Mouse (Mus musculus) small intestine, adult 2 months (tissue): ENCODE measurements at regions not wholly inside any gene's neighbourhood (a gene's known extent, or its start where the extent isn't known, plus 50 kb on each side); places are given as distances from the start of the nearest gene placed in this dataset.

Source experiments
- H3K27ac ChIP-seq: fragments of 200-500 bp; 2 replicates; pipeline ENCODE4 v1.5.1; 2012; ENCODE audit warnings: low read depth, low read length, control low read depth, inconsistent platforms; ENCODE audit not compliant: insufficient read depth
- H3K27me3 ChIP-seq: fragments of 200-500 bp; 2 replicates; pipeline ENCODE4 v1.6.1; 2012; ENCODE audit warnings: mild to moderate bottlenecking, moderate library complexity, low read length, inconsistent platforms; ENCODE audit not compliant: control insufficient read depth, insufficient read depth
- H3K36me3 ChIP-seq: fragments of 200-500 bp; 2 replicates; pipeline ENCODE4 v1.6.1; 2012; ENCODE audit warnings: mild to moderate bottlenecking, low read length, control low read depth, inconsistent platforms; ENCODE audit not compliant: control insufficient read depth, insufficient read depth
- H3K4me1 ChIP-seq: fragments of 200-500 bp; 2 replicates; pipeline ENCODE4 v1.6.1; 2012; ENCODE audit warnings: low read length, inconsistent platforms, mixed read lengths; ENCODE audit not compliant: control insufficient read depth, insufficient read depth, insufficient read length
- H3K4me3 ChIP-seq: fragments of 200-500 bp; 2 replicates; pipeline ENCODE4 v1.5.1; 2012; ENCODE audit warnings: low read depth, mild to moderate bottlenecking, control low read depth, inconsistent platforms, low read length, moderate library complexity
- CTCF ChIP-seq: fragments of 200-500 bp; IDR thresholded peaks from 2 replicates; pipeline ENCODE4 v1.5.1; 2012; ENCODE audit warnings: low read depth, mild to moderate bottlenecking, control low read depth, inconsistent platforms, low read length, moderate library complexity, mixed read lengths; ENCODE audit not compliant: insufficient replicate concordance, insufficient read length; ENCODE audit errors: extremely low read depth
- POLR2A ChIP-seq: fragments of 200-500 bp; IDR thresholded peaks from 2 replicates; pipeline ENCODE4 v1.6.1; 2012; ENCODE audit warnings: low read depth, mild to moderate bottlenecking, control low read depth, inconsistent platforms, low read length, moderate library complexity
- WGBS: fragments of 180-500 bp; shearing (Covaris S2); methylation state at CpG from one replicate; pipeline ENCODE4 v1.1.7; 2018; 5-methylcytosine and 5-hydroxymethylcytosine counted together

- Histone ChIP-seq H3K36me3 (no peaks in the 10 kb centered on the region), H3K4me1 (no peaks in the 10 kb centered on the region), H3K27ac (no peak overlapping the region), H3K27me3 (no peaks in the 10 kb centered on the region), H3K4me3 (no peak overlapping the region)
- 55% methylated on average over 8 of the region's 8 CpGs for WGBS
- TF ChIP-seq POLR2A (no peak), CTCF (no peak)
Measured at GRCm38 (mm10) chr9:24909086-24909979, 135.2 kb upstream of the Tbx20 start.

GRCm38 (mm10) chr9:24910738-24911137, 136.6 kb upstream of the Tbx20 start:
- H3K36me3 ChIP-seq: no peaks in the 10 kb centered on the region
- H3K27ac ChIP-seq: no peak overlapping the region
- 37% methylated on average over 5 of the region's 5 CpGs for WGBS
- TF ChIP-seq POLR2A (no peak), CTCF (no peak)
- H3K4me3 ChIP-seq: no peak overlapping the region
- H3K27me3 ChIP-seq: no peaks in the 10 kb centered on the region
- H3K4me1 ChIP-seq: no peaks in the 10 kb centered on the region

- WGBS: 84% methylated on average over 9 of the region's 9 CpGs
- no peak for TF ChIP-seq CTCF
- no peak for TF ChIP-seq POLR2A
- H3K36me3 ChIP-seq: no peaks in the 10 kb centered on the region
- no peaks in the 10 kb centered on the region for H3K27me3 ChIP-seq
- no peaks in the 10 kb centered on the region for H3K4me1 ChIP-seq
- no peak overlapping the region for H3K27ac ChIP-seq
- no peak overlapping the region for H3K4me3 ChIP-seq
Measured at GRCm38 (mm10) chr9:24920031-24920445, 145.9 kb upstream of the Tbx20 start.

GRCm38 (mm10) chr9:24922051-24922860, 148.2 kb upstream of the Tbx20 start:
- Histone ChIP-seq H3K36me3 (no peaks in the 10 kb centered on the region), H3K4me3 (no peak overlapping the region), H3K4me1 (no peaks in the 10 kb centered on the region), H3K27ac (no peak overlapping the region), H3K27me3 (no peaks in the 10 kb centered on the region)
- no peak for TF ChIP-seq POLR2A
- TF ChIP-seq CTCF: no peak
- 44% methylated on average over 4 of the region's 4 CpGs for WGBS

- no peaks in the 10 kb centered on the region for H3K36me3 ChIP-seq
- no peak for TF ChIP-seq CTCF
- TF ChIP-seq POLR2A: no peak
- no peaks in the 10 kb centered on the region for H3K27me3 ChIP-seq
- H3K4me1 ChIP-seq: no peaks in the 10 kb centered on the region
- H3K4me3 ChIP-seq: no peak overlapping the region
- no peak overlapping the region for H3K27ac ChIP-seq
- 59% methylated on average over 5 of the region's 5 CpGs for WGBS
Measured at GRCm38 (mm10) chr9:24923514-24923913, 149.4 kb upstream of the Tbx20 start.

GRCm38 (mm10) chr9:24937731-24938130, 151.5 kb upstream of the Gm10181 start:
- WGBS: 56% methylated on average over 3 of the region's 3 CpGs
- H3K4me3 ChIP-seq: no peak overlapping the region
- no peaks in the 10 kb centered on the region for H3K36me3 ChIP-seq
- H3K4me1 ChIP-seq: no peaks in the 10 kb centered on the region
- H3K27ac ChIP-seq: no peak overlapping the region
- no peaks in the 10 kb centered on the region for H3K27me3 ChIP-seq
- TF ChIP-seq CTCF: peak; percentile 16; the same call in 1 of the 2 replicates
- no peak for TF ChIP-seq POLR2A

GRCm38 (mm10) chr9:24942943-24943342, 146.3 kb upstream of the Gm10181 start:
- no peaks in the 10 kb centered on the region for H3K36me3 ChIP-seq
- TF ChIP-seq CTCF (no peak), POLR2A (no peak)
- 64% methylated on average over 5 of the region's 5 CpGs for WGBS
- no peaks in the 10 kb centered on the region for H3K4me1 ChIP-seq
- H3K27me3 ChIP-seq: no peaks in the 10 kb centered on the region
- no peak overlapping the region for H3K4me3 ChIP-seq
- no peak overlapping the region for H3K27ac ChIP-seq
